Mouse (Mus musculus) megakaryocyte, embryonic 14.5 days (primary cell): Measurements from ENCODE around the gene B3gnt4. TPM values are rescaled to one million over a fixed set of nuclear protein-coding genes. Genes with fewer than 3 reads are reported as not detected.

Source experiments
- H3K27me3 ChIP-seq: replicated peaks from 2 replicates; pipeline ENCODE3; 2012; ENCODE audit warnings: inconsistent platforms
- H3K36me3 ChIP-seq: replicated peaks from 2 replicates; pipeline ENCODE3; 2012; ENCODE audit warnings: low read length, inconsistent platforms, mixed read lengths
- H3K4me1 ChIP-seq: 2 replicates; pipeline ENCODE4 v1.6.1; 2012; ENCODE audit warnings: inconsistent platforms
- H3K4me3 ChIP-seq: replicated peaks from 2 replicates; pipeline ENCODE3; 2012; ENCODE audit warnings: moderate library complexity, mild to moderate bottlenecking, inconsistent platforms
- H3K9me3 ChIP-seq: 2 replicates; pipeline ENCODE4 v1.6.1; 2012; ENCODE audit warnings: inconsistent platforms
- FLI1 ChIP-seq: IDR thresholded peaks from 2 replicates; pipeline ENCODE4 v1.6.1; 2012; ENCODE audit warnings: low read length, inconsistent platforms, mixed read lengths
- GATA1 ChIP-seq: IDR thresholded peaks from 3 replicates; pipeline ENCODE4 v1.6.1; 2012; ENCODE audit warnings: mixed read lengths, low read length, inconsistent platforms, borderline replicate concordance
- polyA plus RNA-seq: library from polyadenylated mRNA; stranded (reverse); fragments of >175 nt; gene quantifications from 2 replicates; pipeline ENCODE4 v1.2.3, GENCODE M21; 2012; ENCODE audit warnings: low replicate concordance; ENCODE audit not compliant: insufficient read depth

Gene B3gnt4
- polyA plus RNA-seq, 1 experiment, result not detected

- Histone ChIP-seq H3K4me1 (peaks cover 29% of the 10 kb centered on the region), H3K27me3 (no peaks in the 10 kb centered on the region), H3K9me3 (no peaks in the 10 kb centered on the region), H3K4me3 (peak overlapping the region; percentile 96), H3K36me3 (peaks cover 47% of the 10 kb centered on the region)
- TF ChIP-seq FLI1 (no peak), GATA1 (no peak)
Measured at GRCm38 (mm10) chr5:123524393-123524750, 14.1 kb downstream of the B3gnt4 start.

- Histone ChIP-seq H3K27me3 (no peaks in the 10 kb centered on the region), H3K4me3 (peak within 1 kb of the TSS; percentile 96), H3K36me3 (peaks cover 51% of the 10 kb centered on the region), H3K4me1 (peaks cover 29% of the 10 kb centered on the region), H3K9me3 (no peaks in the 10 kb centered on the region)
- TF ChIP-seq GATA1, result no peak
- no peak for TF ChIP-seq FLI1
Measured at GRCm38 (mm10) chr5:123525281-123525680, 15.0 kb downstream of the B3gnt4 start, which contains the start of gene Gm49027. Gene Gm49027 (minus strand): TSS chr5:123525488.

- peaks cover 29% of the 10 kb centered on the region for H3K4me1 ChIP-seq
- peaks cover 58% of the 10 kb centered on the region for H3K36me3 ChIP-seq
- no peak overlapping the region for H3K4me3 ChIP-seq
- no peak for TF ChIP-seq GATA1
- no peak for TF ChIP-seq FLI1
- no peaks in the 10 kb centered on the region for H3K27me3 ChIP-seq
- H3K9me3 ChIP-seq, result no peaks in the 10 kb centered on the region
Measured at GRCm38 (mm10) chr5:123525916-123526495, 15.7 kb downstream of the B3gnt4 start.

GRCm38 (mm10) chr5:123528641-123529040 lies 18.4 kb downstream of the B3gnt4 start:
- Histone ChIP-seq H3K4me3 (no peak overlapping the region), H3K4me1 (peaks cover 8% of the 10 kb centered on the region), H3K27me3 (no peaks in the 10 kb centered on the region), H3K36me3 (peaks cover 85% of the 10 kb centered on the region), H3K9me3 (no peaks in the 10 kb centered on the region)
- no peak for TF ChIP-seq GATA1
- no peak for TF ChIP-seq FLI1

- Histone ChIP-seq H3K4me1 (peaks cover under 1% of the 10 kb centered on the region), H3K36me3 (peaks cover 98% of the 10 kb centered on the region), H3K27me3 (no peaks in the 10 kb centered on the region), H3K9me3 (no peaks in the 10 kb centered on the region), H3K4me3 (no peak overlapping the region)
- TF ChIP-seq GATA1 (no peak), FLI1 (no peak)
Measured at GRCm38 (mm10) chr5:123530056-123530455, 19.8 kb downstream of the B3gnt4 start.

- Histone ChIP-seq H3K4me3 (no peak overlapping the region), H3K36me3 (peaks cover 89% of the 10 kb centered on the region), H3K9me3 (no peaks in the 10 kb centered on the region), H3K4me1 (no peaks in the 10 kb centered on the region), H3K27me3 (no peaks in the 10 kb centered on the region)
- TF ChIP-seq FLI1 (no peak), GATA1 (no peak)
Measured at GRCm38 (mm10) chr5:123533801-123534200, 23.5 kb downstream of the B3gnt4 start.

- Histone ChIP-seq H3K9me3 (no peaks in the 10 kb centered on the region), H3K36me3 (peaks cover 61% of the 10 kb centered on the region), H3K4me3 (no peak overlapping the region), H3K4me1 (no peaks in the 10 kb centered on the region), H3K27me3 (no peaks in the 10 kb centered on the region)
- TF ChIP-seq FLI1 (no peak), GATA1 (no peak)
Measured at GRCm38 (mm10) chr5:123555693-123556092, 45.4 kb downstream of the B3gnt4 start.

- no peak for TF ChIP-seq GATA1
- TF ChIP-seq FLI1, result no peak
- Histone ChIP-seq H3K9me3 (no peaks in the 10 kb centered on the region), H3K4me3 (no peak overlapping the region), H3K4me1 (no peaks in the 10 kb centered on the region), H3K36me3 (peaks cover 69% of the 10 kb centered on the region), H3K27me3 (no peaks in the 10 kb centered on the region)
Measured at GRCm38 (mm10) chr5:123556451-123556850, 46.2 kb downstream of the B3gnt4 start.

GRCm38 (mm10) chr5:123559588-123559987 lies 49.3 kb downstream of the B3gnt4 start:
- H3K36me3 ChIP-seq, result peaks cover 92% of the 10 kb centered on the region
- TF ChIP-seq FLI1 (no peak), GATA1 (no peak)
- H3K27me3 ChIP-seq, result no peaks in the 10 kb centered on the region
- no peak overlapping the region for H3K4me3 ChIP-seq
- no peaks in the 10 kb centered on the region for H3K4me1 ChIP-seq
- no peaks in the 10 kb centered on the region for H3K9me3 ChIP-seq

GRCm38 (mm10) chr5:123561128-123561527 lies 50.9 kb downstream of the B3gnt4 start:
- no peak for TF ChIP-seq FLI1
- TF ChIP-seq GATA1, result no peak
- Histone ChIP-seq H3K4me1 (no peaks in the 10 kb centered on the region), H3K9me3 (no peaks in the 10 kb centered on the region), H3K36me3 (peaks cover 96% of the 10 kb centered on the region), H3K27me3 (no peaks in the 10 kb centered on the region), H3K4me3 (no peak overlapping the region)

Other genes with a start within 250 kb of the B3gnt4 start
- gene Bcl7a, start 166.6 kb upstream of the B3gnt4 start, polyA plus RNA-seq, result 13.0 and 23.7 TPM in 2 replicates
- gene Mlxip, start 115.7 kb upstream of the B3gnt4 start, polyA plus RNA-seq, result 1.7 and 3.1 TPM in 2 replicates
- gene Lrrc43, start 21.2 kb upstream of the B3gnt4 start, polyA plus RNA-seq, result not detected in 2 replicates
- not detected in 2 replicates for gene Il31, start 21.0 kb upstream of the B3gnt4 start, polyA plus RNA-seq
- 7.4 TPM in 1 of 2 replicates, not detected in the other for gene Diablo, start 13.7 kb downstream of the B3gnt4 start, polyA plus RNA-seq
- gene Gm49027, start 15.0 kb downstream of the B3gnt4 start, polyA plus RNA-seq, result not detected in 2 replicates
- gene Vps33a, start 62.6 kb downstream of the B3gnt4 start, polyA plus RNA-seq, result 4.6 TPM in 1 of 2 replicates, not detected in the other
- 3.7 TPM in 1 of 2 replicates, not detected in the other for gene Clip1, start 174.2 kb downstream of the B3gnt4 start, polyA plus RNA-seq
- 24.3 and 25.8 TPM in 2 replicates for gene Zcchc8, start 210.6 kb downstream of the B3gnt4 start, polyA plus RNA-seq
- 15.1 TPM in 1 of 2 replicates, not detected in the other for gene Rsrc2, start 239.0 kb downstream of the B3gnt4 start, polyA plus RNA-seq
- 0.78 TPM in 1 of 2 replicates, not detected in the other for gene Kntc1, start 239.3 kb downstream of the B3gnt4 start, polyA plus RNA-seq